In the genomic region with DNA sequence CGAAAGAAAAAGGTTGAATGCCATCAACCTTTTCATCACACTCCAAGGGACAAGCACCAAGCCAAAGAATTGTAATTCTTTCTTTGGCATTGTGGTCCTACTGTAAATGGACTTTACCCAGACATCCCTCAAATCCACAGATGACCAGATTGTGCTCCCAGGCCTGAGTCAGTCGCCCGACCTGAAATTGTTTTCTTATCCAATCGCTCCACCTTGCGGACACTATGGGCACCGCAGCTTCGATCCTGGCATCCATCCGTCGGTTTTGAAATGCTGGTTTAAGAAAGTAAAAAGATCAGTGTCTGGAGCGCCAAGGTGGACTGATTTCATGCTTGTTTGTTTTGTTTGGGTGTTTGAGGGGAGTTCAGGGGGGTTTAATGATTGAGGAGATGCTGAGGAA, we compare ENCODE assay signal across 8 mouse cellular contexts. TPM values are rescaled to one million over a fixed set of nuclear protein-coding genes. Genes with fewer than 3 reads are reported as not detected.
DNase-seq lines count a peak whose midpoint lies in the region; ATAC-seq and TF ChIP-seq lines count a peak whose summit lies in the region.

No protein-coding gene starts in this region.

- no peaks in the 10 kb centered on the region for H3K36me3 ChIP-seq in heart, embryonic 14.5 days (ENCODE audit: control insufficient read depth, insufficient read depth, low read length)
- H3K36me3 ChIP-seq in liver, embryonic 11.5 days (ENCODE audit: control insufficient read depth, insufficient read depth, low read length), result no peaks in the 10 kb centered on the region
- no peaks in the 10 kb centered on the region for H3K36me3 ChIP-seq in stomach, embryonic 14.5 days (ENCODE audit: control insufficient read depth, insufficient read depth, low read length)

- TF ChIP-seq CTCF in brain, embryonic 14.5 days (IDR thresholded peaks at IDR 0.05; ENCODE audit: borderline replicate concordance, extremely low read depth, insufficient read depth, insufficient read length), result peak; percentile 94

- TF ChIP-seq POLR2A in brain, embryonic 14.5 days (IDR thresholded peaks at IDR 0.05; ENCODE audit: borderline replicate concordance, extremely low read depth, insufficient read depth, insufficient read length, poor library complexity, severe bottlenecking), result no peak

- no peak for ATAC-seq in heart, embryonic 14.5 days (ENCODE audit: insufficient number of reproducible peaks, insufficient read depth, low FRiP score, low read depth)
- peak; percentile 38; the same call in 1 of the 2 replicates for ATAC-seq in liver, embryonic 11.5 days (replicated peaks; ENCODE audit: low FRiP score)
- ATAC-seq in stomach, embryonic 14.5 days (ENCODE audit: insufficient number of reproducible peaks, insufficient read depth, low FRiP score, low read depth), result no peak

- no peaks in the 10 kb centered on the region for H3K9me3 ChIP-seq in heart, embryonic 14.5 days (ENCODE audit: control insufficient read depth, low read length)
- no peaks in the 10 kb centered on the region for H3K9me3 ChIP-seq in liver, embryonic 11.5 days (ENCODE audit: control insufficient read depth, low read length)
- H3K9me3 ChIP-seq in stomach, embryonic 14.5 days (ENCODE audit: control insufficient read depth, low read depth, low read length), result no peaks in the 10 kb centered on the region

- no peak overlapping the region for H3K27ac ChIP-seq in heart, embryonic 14.5 days (replicated peaks in 1 of 2; ENCODE audit: control insufficient read depth in 1 of 2, insufficient read depth in 1 of 2, low read depth in 2 of 2, low read length in 2 of 2)
- H3K27ac ChIP-seq in liver, embryonic 11.5 days (ENCODE audit: low read depth, low read length), result no peak overlapping the region
- no peak overlapping the region for H3K27ac ChIP-seq in stomach, embryonic 14.5 days (ENCODE audit: low read length)

- peak overlapping the region; percentile 40; the same call in 1 of the 2 replicates for H3K9ac ChIP-seq in heart, embryonic 14.5 days (ENCODE audit: low read length)
- H3K9ac ChIP-seq in liver, embryonic 11.5 days (ENCODE audit: low read depth, low read length), result no peak overlapping the region
- H3K9ac ChIP-seq in stomach, embryonic 14.5 days (replicated peaks; ENCODE audit: low read depth, low read length), result no peak overlapping the region

- H3K4me2 ChIP-seq in heart, embryonic 14.5 days (ENCODE audit: low read length), result peak overlapping the region; percentile 73
- peak overlapping the region; percentile 71 for H3K4me2 ChIP-seq in liver, embryonic 11.5 days
- peak overlapping the region; percentile 42 for H3K4me2 ChIP-seq in stomach, embryonic 14.5 days (replicated peaks; ENCODE audit: low read depth, low read length)

- WGBS in heart, embryonic 14.5 days, result 7% methylated on average over 10 of the region's 10 CpGs
- 9% methylated on average over 10 of the region's 10 CpGs for WGBS in liver, embryonic 11.5 days
- 9% methylated on average over 10 of the region's 10 CpGs for WGBS in stomach, embryonic 14.5 days

- DNase-seq in CD4-positive, CD25-positive, alpha-beta regulatory T cell, adult 2 months (ENCODE audit: low read depth, low spot score), result peak; percentile 80
- peak; percentile 87 for DNase-seq in brain, embryonic 14.5 days (ENCODE audit: low read depth)
- DNase-seq in fibroblast of lung, adult 2 months (ENCODE audit: low read depth), result peak; percentile 58
- DNase-seq in kidney, postnatal 10 days, result peak; percentile 90
- DNase-seq in liver, embryonic 11.5 days (ENCODE audit: low spot score), result peak; percentile 73
- peak; percentile 62 to 73 for DNase-seq in natural killer cell, adult 2 months (ENCODE audit: low spot score in 2 of 2)

- H3K4me3 ChIP-seq in heart, embryonic 14.5 days (ENCODE audit: control insufficient read depth in 1 of 2, insufficient read depth in 1 of 2, low read depth in 1 of 2, low read length in 2 of 2), result peak overlapping the region; percentile 34 to 49
- peak overlapping the region; percentile 42; the same call in 1 of the 2 replicates for H3K4me3 ChIP-seq in liver, embryonic 11.5 days (ENCODE audit: low read depth, low read length)
- H3K4me3 ChIP-seq in stomach, embryonic 14.5 days (ENCODE audit: low read depth, low read length), result peak overlapping the region; percentile 26

- peaks cover 73% of the 10 kb centered on the region for H3K27me3 ChIP-seq in heart, embryonic 14.5 days (ENCODE audit: control insufficient read depth, insufficient read depth, low read length)
- H3K27me3 ChIP-seq in liver, embryonic 11.5 days (replicated peaks; ENCODE audit: control insufficient read depth, insufficient read depth, low read length), result peaks cover 58% of the 10 kb centered on the region
- peaks cover 45% of the 10 kb centered on the region for H3K27me3 ChIP-seq in stomach, embryonic 14.5 days (ENCODE audit: control insufficient read depth, insufficient read depth, low read length)

- peaks cover 5 to 6% of the 10 kb centered on the region in 2 experiments; a peak in 2 of 4 replicates for H3K4me1 ChIP-seq in heart, embryonic 14.5 days (ENCODE audit: control insufficient read depth in 2 of 2, insufficient read depth in 2 of 2, low read length in 2 of 2)
- peaks cover 4% of the 10 kb centered on the region for H3K4me1 ChIP-seq in liver, embryonic 11.5 days (replicated peaks; ENCODE audit: control insufficient read depth, insufficient read depth, low read length)
- H3K4me1 ChIP-seq in stomach, embryonic 14.5 days (ENCODE audit: control insufficient read depth, insufficient read depth, low read length), result no peaks in the 10 kb centered on the region

RNA-seq across cellular contexts. Expression of a gene that starts 16.4 kb away (rescaled TPM):
- polyA plus RNA-seq in brain, embryonic 14.5 days (2012; rRNA removed), result 8.8 and 14.4 TPM in 2 replicates
- not detected in 2 replicates for polyA plus RNA-seq in heart, embryonic 14.5 days (2014; fragmentation: Nextera tagmentation; extraction: Ambion mirVana)
- polyA plus RNA-seq in liver, embryonic 11.5 days (2014; fragmentation: Nextera tagmentation; extraction: Ambion mirVana), result 0.12 and 0.26 TPM in 2 replicates
- polyA plus RNA-seq in stomach, embryonic 14.5 days (2014; fragmentation: Nextera tagmentation; extraction: Ambion mirVana), result 0.14 and 1.8 TPM in 2 replicates
